Mouse (Mus musculus) yolk sac, embryonic 10.5 days (tissue): ENCODE results near the gene Xrcc5.

Source experiments
- DNase-seq: peaks from one replicate; pipeline ENCODE4 v3.0.0-alpha.2; 2017; ENCODE audit warnings: low spot score

The Xrcc5 gene

DNA sequence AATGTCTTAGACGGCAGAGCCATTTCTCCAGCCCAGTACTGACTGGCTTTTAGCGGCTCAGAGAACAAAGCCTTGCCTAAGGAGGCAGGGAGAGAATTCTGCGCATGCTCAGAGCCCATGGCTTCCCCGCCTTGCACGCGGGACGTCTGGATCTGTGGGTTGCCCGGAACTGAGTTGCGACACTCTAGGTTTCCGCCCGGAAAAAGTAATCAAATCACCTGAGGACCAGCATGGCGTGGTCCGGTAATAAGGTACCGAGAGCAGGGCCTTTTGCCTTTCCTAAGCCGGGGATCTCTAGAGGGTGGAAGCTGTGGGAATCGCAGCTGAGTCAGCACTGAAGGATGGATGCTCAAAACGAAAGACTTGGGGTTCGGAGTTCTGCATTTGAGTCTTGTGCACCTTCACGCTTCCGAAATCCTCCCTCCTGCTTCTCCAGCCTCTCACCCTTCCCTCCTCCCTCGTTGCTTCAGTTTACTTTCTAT, at the start of gene Xrcc5:
TSS of gene Xrcc5 (plus strand) at position 105 of the 482 bp plus-strand sequence.
- DNase-seq: peak; percentile 93

DNA sequence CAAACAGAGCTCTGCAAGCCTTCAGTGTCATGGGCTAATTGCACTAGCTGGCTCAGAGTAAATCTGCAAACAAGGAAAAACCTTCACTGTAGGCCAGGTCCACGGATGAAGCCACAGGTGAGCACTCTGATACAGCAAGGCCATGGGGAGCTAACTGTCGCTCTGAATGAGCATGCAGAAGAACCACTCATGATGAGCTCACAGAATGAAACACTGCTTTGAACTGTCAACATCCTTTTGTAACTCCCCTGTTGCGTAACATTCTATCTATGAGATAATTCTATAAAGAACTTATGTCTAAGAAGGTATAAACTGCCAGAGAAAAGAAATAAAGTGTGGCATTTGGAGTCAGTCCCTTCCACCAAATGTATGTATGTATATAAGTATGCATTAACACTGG, 44.1 kb upstream of the Xrcc5 start:
- DNase-seq: no peak

DNA sequence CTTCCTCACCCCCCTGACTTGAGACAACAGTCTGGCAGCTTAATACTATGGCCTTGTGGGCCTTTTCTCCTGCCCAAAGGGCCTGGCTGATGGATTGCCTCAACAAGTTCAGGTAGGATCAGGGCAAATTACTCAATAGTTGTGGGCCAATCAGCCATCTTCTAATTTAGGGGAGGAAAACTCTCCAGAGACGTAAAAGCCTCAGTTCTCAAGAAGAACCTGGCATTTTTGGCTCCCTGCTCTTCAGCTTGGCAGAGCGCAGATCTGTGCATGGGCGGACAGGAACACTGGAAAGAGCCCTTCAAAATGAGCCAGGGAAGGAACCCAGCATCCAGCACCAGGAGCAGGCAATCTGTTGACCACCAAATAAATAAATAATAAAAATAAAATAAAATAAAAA, 29.1 kb upstream of the Xrcc5 start:
- DNase-seq: no peak

DNA sequence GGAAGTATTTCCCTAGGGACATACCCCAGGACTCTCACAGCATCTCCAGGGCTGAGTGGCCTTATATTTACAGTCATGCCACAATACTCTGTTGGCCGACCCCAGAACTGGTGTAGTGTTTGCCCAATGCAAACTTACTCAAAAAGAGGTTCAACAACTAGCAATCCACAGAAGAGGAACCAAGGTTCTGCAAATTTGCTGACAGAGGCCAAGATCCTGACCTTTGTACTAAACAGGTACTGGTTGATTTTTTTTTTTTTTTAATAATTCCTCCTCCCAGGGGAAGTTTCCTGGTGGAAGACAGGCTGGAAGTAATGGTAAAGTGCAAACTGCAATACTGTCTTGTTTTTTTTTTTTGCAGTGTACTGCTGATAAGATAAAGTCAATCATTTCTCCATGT, 24.6 kb upstream of the Xrcc5 start:
- DNase-seq: no peak

DNA sequence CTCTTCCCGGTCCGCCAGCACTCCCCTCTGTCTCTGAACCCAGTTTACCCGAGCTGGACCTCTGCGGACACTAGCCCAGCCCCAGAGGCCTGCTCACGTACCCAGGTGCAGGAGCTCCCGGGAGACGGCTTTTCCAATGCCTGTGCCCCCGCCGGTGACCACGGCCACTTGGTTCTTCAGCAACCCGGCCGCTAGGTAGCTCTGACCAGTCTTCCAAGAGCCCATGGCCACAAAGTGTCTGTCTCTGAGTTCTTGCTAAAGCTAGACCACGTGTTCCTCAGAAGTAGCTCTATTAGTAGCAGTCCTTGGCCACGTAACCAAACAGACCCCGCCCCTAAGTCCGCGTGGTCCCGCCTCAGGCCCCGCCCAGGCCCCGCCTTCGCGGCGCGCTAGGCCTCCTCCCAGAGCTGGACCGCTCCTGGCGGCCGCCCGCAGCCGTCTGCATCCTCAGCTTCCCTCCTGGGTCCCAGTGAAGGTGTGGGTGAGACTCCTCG, 23.2 kb upstream of the Xrcc5 start, which contains the start of the genes Pecr and Tmem169:
TSS of gene Pecr (minus strand) at position 323 of the 494 bp plus-strand sequence.
TSS of gene Tmem169 (plus strand) at position 378 of the 494 bp plus-strand sequence.
- DNase-seq: peak; percentile 97

DNA sequence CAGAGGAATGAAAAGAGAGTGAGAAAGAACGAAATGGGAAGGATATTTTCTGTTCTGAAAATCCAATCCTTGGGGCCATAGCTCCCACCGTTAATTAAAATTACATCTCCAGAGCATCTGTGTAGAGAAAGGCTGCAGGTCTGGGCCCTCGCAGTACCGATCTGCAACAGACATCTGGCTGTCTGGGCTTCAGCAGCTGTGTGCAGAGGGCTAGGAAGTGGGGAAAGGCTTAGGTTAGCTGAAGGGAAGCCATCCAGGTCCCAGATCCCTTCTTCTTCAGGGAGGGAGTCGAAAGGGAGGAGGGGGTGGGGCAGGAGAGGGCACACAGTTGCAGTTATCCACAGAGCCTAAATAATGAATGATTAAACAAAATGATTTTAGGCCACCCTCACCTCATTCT, 22.7 kb upstream of the Xrcc5 start:
- DNase-seq: no peak

DNA sequence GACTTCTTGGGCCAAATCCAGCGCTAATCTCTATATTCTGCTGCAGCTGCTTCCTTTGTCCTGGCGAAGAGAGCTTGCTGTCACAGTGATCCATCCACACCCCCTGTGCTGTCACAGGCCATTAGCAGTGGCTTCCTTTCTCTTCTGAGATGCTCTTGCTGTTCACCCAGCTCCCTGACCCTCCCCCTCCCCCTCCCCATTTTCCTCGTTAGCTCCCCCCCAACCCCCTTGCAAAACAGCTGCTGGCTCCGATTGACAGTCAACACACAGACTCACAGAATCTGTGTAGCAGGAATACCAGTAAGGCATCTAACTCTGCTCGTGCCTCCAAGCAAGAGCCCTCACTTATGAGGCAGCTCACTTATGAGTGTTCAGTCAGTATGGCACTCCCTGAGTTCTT, 20.3 kb upstream of the Xrcc5 start:
- no peak for DNase-seq

DNA sequence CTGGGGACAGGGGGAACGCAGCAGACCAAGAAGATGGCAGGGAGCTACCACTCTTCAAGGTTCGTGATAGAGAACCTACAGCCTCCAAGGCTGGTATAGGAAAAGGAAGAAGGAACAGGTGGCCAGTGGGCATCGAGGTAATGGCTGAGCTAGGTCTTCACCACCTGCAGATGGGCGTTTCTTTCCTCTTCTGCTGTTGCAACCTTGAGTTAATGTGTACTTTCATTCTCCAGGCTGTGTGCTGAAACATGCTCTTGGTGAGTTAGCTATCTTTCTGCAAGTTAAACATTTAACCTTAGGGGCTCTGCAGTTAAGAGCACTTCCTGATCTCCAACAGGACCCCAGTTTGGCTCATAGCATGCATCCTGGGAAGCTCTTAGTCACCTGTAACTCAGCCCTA, 19.3 kb upstream of the Xrcc5 start:
- peak; percentile 73 for DNase-seq

DNA sequence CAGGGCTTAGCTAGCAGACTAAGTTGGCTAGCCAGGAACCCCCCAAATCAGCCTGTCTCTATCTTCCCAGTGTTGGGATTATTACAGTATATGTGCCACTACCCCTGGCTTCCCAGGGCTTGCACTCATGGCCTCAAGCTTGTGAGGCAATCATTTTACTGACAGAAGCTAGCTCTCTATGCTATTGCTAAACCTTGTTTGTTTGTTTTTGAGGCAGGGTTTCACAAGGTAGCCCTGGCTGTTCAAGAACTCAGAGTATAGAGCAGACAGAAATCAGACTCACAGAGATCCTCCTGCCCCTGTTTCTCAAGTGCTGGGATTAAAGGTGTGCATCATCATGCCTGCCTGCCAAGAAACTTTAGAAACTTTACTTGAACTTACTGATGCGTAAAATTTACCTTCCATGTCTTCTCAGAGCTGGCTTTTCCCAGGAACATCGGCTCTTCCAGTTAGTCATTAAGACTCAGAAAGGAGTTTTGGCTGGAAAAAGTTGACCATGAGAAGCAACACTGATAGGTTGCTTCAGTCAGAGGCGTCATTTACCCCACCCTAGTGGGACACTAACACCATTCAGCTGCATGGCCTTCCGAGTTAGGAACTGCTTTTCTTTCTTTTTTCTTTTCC, 18.6 kb upstream of the Xrcc5 start:
- peak; percentile 69 for DNase-seq

DNA sequence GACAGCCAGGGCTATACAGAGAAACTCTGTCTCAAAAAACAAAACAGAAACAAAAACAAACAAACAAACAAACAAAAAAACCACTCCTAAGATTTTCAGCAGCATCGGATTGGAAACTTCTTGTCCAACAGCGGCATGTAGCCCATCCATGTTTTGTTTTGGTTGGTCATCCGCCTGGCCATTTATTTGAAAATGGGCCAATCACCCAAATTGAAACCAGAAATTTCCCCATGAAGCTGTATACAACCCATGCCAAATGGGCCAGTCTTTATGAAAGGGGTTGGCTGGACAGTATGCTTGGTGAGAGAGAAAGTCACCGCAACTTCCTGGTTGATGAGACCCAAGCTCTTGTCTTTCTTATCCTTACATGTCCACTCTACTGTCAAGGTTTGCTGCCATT, 16.3 kb upstream of the Xrcc5 start:
- no peak for DNase-seq

DNA sequence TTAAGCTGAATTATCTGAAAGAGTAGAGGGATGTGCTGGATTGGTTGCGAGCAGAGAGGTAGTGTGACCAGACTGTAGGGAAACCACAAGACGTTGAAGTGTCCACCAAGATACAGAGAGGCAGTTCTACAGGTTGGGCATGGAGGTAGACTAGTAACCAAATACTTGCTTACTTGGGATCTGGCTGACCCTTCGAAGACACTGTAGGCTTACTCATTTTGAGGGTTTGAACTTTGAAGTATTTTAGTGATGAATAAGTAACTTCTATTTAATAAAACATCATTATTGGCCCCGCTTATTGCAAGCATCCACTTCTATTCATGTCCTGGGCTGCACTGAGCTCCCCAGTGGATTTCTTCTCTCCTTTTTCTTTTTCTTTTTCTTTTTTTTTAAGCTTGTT, 15.8 kb upstream of the Xrcc5 start:
- DNase-seq: no peak

DNA sequence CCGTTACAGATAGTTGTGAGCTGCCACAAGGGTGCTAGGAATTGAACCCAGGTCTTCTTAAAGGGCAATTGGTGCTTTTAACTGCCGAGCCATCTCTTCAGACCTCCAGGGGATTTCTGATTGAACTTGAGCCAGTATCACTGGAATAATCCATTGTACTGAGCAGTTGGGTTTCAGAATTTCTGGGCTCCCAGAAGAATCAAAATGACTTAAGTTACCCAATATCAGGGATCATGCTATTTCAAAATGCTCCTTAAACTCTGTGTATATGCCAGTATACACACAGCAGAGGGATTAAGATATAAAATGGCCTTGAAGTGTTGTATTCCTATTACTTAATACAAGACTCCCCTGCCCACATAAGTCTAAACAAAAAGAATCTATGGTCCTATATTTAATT, 15.3 kb upstream of the Xrcc5 start:
- DNase-seq: no peak

DNA sequence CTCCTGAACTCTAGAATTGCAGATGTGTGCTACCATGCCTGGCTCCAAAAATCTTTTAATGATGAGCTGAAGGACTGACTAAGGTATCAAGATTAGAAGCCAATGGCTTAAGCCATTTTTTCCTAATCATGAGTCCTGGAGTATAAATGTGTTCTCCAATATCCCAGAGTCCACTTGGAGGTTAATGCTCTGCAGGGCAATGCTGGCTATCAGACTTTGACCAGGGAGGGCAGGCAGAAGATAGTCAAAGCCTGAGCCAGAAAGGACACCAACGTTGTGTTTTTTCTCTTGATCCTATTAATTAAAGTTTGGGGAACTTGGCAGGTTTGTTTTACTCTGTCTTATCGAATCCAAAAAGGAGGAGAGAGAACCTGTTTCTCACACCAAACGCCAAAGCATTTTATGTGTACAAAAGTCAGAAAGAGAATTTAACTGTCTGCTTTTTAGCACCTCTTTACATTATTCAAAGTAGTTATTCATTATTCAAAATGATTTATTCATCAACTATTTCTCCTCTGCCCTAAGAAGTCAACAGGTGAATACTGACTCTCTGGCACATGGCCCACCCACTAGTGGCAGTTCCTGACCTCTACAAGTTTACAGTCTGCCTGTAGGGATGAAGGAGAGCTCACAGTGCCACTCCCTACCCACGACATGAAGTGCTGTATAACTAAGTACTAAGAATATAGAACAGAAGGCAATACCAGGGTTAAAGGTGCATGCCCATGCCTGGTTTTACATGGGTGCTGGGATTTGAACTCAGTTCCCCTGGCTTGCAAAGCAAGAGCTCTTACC, 13.2 kb upstream of the Xrcc5 start:
- peak; percentile 40 for DNase-seq

DNA sequence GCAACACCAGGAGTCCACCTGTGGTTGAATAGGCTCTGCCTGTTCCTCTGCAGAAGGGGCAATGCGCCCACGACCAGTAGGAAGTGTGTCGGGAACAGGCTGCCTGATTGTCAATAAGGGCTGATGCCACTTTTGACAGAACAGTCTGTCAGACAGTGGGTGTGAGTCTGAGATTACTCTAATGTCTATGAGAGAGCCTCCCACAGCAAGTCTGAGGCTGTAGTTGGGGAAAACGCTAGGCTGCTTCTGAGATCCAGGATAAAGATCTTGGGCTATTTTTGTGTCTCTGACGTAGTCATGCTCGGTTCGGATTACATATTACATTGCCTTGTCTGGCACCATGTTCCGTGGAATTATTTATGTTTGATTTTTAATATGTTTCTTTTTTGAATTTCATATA, 11.5 kb upstream of the Xrcc5 start:
- no peak for DNase-seq

DNA sequence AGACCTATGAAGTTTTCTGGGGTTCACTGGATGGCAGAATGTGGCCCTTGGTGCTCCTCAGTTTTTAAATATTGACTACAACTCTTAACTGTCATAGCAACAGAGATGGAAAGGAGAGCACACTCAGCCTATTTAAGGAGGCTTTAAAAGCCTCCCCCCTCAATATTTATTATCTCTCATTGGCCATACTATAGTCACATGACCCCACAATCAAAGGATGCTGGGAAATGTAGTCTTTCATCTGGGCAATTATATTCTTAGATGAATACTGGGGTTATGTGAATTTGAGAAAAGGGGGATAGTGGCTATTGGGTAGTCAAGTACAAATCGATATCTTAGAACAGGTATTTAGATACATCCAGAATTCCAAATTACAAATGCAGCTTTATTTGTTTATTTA, 5.4 kb upstream of the Xrcc5 start:
- DNase-seq: no peak

DNA sequence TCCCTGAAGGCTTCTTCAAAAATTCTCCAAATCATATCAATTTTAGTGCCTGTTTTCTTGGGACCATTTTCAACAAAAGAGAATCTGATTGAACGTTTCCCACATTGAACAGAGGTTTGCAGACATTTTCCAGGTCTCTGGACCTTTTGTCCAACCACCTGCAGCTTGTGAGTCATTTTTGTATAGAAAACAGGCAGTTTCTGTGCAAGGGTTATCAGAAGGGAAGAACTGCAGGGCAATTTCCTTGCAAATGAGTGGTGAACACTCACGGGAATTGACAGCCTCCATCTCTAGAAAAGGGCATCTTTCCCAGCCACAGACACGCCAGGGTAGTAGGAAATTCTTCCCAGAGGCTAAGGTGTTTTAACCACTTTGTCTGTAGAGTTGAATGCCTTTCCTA, 980 bp upstream of the Xrcc5 start:
- DNase-seq: no peak

DNA sequence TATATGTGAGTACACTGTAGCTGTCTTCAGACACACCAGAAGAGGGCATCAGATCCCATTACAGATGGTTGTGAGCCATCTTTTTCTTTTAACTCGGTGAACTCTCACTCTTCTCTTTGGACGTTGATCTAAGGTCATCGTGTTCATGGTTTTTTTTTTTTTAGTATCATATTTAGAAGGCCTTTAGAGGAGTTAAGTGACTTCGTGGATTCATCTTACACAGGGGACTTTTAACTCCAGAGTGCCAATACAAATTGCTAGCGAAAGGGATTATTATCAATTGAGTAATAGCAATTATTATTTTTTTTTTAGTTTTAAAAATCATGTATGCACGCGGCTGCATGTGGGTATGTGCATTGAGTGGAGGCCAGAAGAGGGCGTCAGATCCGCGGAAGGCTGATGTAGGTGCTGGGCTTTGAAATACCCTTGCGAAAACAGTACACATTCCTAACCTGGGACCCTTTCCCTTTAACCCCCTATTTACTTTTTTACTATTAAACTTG, 491 bp upstream of the Xrcc5 start:
- no peak for DNase-seq

DNA sequence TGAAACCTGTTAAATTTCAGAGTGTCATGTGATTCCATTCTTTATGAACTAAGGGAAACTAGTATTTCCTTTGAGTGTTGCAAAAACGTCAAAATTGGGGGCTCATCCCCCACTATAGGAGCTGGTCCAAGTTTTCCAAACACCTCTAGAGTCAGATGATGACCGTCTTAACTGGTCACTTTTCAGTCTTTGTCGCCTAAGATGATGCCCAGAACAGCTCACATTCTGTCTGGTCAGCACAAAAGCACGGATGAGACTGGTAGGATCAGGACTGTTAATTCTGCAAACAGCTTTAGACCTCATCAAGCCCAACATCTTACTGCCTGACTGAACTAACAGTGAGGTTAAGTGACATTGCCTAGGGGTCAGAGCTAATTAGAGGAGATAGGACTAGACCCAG, 1.7 kb downstream of the Xrcc5 start:
- DNase-seq: no peak

DNA sequence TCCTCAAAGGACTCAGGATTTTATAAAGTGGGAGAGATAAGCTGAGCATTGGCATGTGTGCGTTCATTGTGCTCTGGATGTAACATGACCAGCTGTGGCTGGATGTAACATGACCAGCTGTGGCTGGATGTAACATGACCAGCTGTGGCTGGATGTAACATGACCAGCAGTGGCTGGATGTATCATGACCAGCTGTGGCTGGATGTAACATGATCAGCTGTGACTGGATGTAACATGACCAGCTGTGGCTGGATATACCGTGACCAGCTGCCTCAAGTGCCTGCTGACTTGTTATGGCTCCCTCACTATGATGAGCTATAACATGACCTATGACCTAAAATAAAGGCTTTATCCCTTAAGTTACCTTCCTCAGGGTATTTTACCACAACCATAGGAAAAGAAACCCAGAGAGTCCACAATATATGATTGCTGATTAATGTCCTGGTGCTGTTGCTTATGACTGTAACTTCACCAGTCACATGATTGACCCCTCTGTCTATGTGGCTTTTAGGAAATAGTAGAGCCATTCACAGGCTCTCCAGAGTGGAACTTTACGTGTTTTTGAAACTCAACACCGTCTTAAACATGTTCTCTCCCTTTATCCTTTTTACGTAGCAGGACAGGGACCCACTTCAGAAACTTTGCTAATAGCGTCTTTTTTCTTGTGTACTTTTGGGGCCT, 2.7 kb downstream of the Xrcc5 start:
- no peak for DNase-seq

DNA sequence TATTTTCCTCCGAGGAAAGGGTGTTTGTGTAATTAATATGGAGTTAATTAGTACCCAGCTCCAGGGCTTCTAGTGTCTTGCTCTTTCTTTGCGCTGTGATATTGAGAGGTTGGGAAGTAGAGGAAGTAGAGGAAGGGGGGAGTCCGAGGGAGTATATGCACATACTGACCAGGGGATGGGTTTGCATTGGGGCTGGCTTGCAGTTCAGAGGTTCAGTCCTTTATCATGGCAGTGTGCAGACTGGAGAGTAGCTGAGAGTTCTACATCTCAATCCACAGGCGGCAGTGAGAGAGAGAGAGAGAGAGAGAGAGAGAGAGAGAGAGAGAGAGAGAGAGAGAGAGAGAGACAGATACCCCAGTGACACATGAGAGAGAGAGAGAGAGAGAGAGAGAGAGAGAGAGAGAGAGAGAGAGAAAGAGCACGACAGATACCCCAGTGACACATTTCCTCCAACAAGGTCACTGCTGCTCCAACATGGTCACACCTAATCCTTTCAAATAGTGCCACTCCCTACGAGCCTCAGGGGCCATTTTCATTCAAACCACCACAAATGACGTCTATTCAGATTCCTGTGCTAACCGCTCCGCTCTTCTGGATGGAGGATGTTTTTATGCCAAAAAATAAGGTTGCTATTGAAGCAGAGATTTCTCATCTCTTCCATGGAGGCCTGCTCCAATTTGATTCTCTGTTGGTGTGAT, 5.6 kb downstream of the Xrcc5 start:
- DNase-seq: no peak

DNA sequence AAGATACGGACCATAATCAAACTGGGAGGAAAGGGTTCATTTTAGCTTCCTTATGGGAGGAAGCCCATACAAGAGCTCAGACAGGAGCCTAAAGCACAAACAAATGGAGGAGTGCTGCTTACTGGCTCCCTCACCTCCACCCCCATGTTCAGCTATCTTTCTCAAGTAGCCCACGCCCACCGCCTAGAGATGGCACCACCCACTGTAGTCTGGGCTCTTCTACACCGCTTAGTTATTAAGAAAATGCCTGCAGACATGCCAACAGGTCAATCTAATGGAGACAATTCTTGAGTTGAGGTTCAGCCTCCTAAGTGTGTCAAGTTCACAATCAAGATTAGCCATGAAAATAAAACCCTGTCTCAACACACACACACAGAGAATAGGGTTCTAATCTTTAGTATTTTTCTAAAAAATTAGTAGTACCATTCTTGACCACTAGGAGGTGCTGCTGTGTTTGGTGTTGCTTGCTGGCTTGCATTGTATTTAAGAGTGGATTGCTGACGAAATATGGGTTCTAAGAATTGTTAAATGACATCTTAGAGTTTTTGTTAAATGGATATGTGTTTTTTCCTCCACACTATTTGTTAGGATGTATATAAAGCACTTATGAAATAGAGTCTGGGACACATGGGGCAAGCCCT, 6.3 kb downstream of the Xrcc5 start:
- no peak for DNase-seq
